Mouse (Mus musculus): ENCODE measurements around the gene Smco2. TPM values are rescaled to one million over a fixed set of nuclear protein-coding genes. Genes with fewer than 3 reads are reported as not detected.

The Smco2 gene
- polyA plus RNA-seq, 1 experiment, result not detected

GRCm38 (mm10) chr6:146917396-146917795 is 67.5 kb downstream of the Smco2 start:
- 97% methylated on average over 3 of the region's 3 CpGs for WGBS
- no peaks in the 10 kb centered on the region; the same call in 1 of the 2 replicates for H3K4me1 ChIP-seq (replicated peaks; ENCODE audit: control insufficient read depth, insufficient read depth, low read length)
- no peaks in the 10 kb centered on the region for H3K27me3 ChIP-seq (ENCODE audit: control insufficient read depth, insufficient read depth, low read length)
- H3K36me3 ChIP-seq (ENCODE audit: control insufficient read depth, insufficient read depth, low read length), result no peaks in the 10 kb centered on the region
- no peak overlapping the region for H3K4me3 ChIP-seq (ENCODE audit: control insufficient read depth, insufficient read depth, low read length)
- no peak for TF ChIP-seq POLR2A (IDR thresholded peaks at IDR 0.05; ENCODE audit: control insufficient read depth, extremely low read depth, insufficient read depth, low read length, poor library complexity)
- no peak for TF ChIP-seq CTCF (IDR thresholded peaks at IDR 0.05; ENCODE audit: borderline replicate concordance, control insufficient read depth, extremely low read depth, insufficient read depth, low read length, poor library complexity)
- DNase-seq, result no peak
- H3K27ac ChIP-seq (ENCODE audit: control insufficient read depth, insufficient read depth, low read length), result no peak overlapping the region

DNA sequence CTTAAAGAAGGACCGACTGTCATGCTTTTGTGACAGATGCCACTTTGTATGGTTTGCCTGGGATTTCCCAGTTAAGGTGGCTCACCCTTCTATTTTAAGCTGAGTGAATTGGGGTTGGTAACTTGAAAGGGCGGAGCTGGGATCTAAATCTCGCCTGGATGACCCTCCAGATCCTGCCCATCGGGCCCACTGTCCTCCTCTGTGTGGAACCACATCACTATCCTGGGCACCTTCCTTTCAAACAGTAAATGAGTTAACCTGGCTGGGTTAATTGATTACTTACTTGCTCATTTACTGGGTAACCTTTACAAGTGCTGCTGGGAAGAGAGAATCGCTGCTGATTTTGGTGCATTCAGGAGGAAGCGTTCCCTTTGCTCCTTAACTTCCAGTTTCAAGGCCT is 68.4 kb downstream of the Smco2 start:
- Histone ChIP-seq H3K27me3 (ENCODE audit: control insufficient read depth, insufficient read depth, low read length) (no peaks in the 10 kb centered on the region), H3K36me3 (ENCODE audit: control insufficient read depth, insufficient read depth, low read length) (no peaks in the 10 kb centered on the region), H3K27ac (ENCODE audit: control insufficient read depth, insufficient read depth, low read length) (no peak overlapping the region), H3K4me3 (ENCODE audit: control insufficient read depth, insufficient read depth, low read length) (no peak overlapping the region), H3K4me1 (replicated peaks; ENCODE audit: control insufficient read depth, insufficient read depth, low read length) (no peaks in the 10 kb centered on the region)
- no peak for TF ChIP-seq CTCF (IDR thresholded peaks at IDR 0.05; ENCODE audit: borderline replicate concordance, control insufficient read depth, extremely low read depth, insufficient read depth, low read length, poor library complexity)
- no peak for TF ChIP-seq POLR2A (IDR thresholded peaks at IDR 0.05; ENCODE audit: control insufficient read depth, extremely low read depth, insufficient read depth, low read length, poor library complexity)
- WGBS, result 94% methylated on average over 6 of the region's 6 CpGs
- no peak for DNase-seq

Other genes starting within 250 kb of the Smco2 start
- gene Med21, start 207.6 kb upstream of the Smco2 start, polyA plus RNA-seq (2012; rRNA removed), result 35.4 and 38.8 TPM in 2 replicates
- 8.4 and 9.6 TPM in 2 replicates for gene Tm7sf3, start 207.3 kb upstream of the Smco2 start, polyA plus RNA-seq (2012; rRNA removed)
- gene Stk38l, start 125.1 kb upstream of the Smco2 start, polyA plus RNA-seq (2012; rRNA removed), result 3.5 and 3.8 TPM in 2 replicates
- 5.2 and 6.2 TPM in 2 replicates for gene Arntl2, start 54.0 kb upstream of the Smco2 start, polyA plus RNA-seq (2012; rRNA removed)
- 4.2 and 5.0 TPM in 2 replicates for gene Ppfibp1, start 38.4 kb downstream of the Smco2 start, polyA plus RNA-seq (2012; rRNA removed)
- gene 1700034J05Rik, start 104.3 kb downstream of the Smco2 start, polyA plus RNA-seq (2012; rRNA removed), result not detected in 2 replicates
- 0.09 and 0.16 TPM in 2 replicates for gene Rep15, start 182.5 kb downstream of the Smco2 start, polyA plus RNA-seq (2012; rRNA removed)
- 8.4 and 9.4 TPM in 2 replicates for gene Mrps35, start 192.7 kb downstream of the Smco2 start, polyA plus RNA-seq (2012; rRNA removed)
- 2.8 and 2.9 TPM in 2 replicates for gene Mansc4, start 236.9 kb downstream of the Smco2 start, polyA plus RNA-seq (2012; rRNA removed)
- 27.2 and 33.8 TPM in 2 replicates for gene Klhl42, start 241.3 kb downstream of the Smco2 start, polyA plus RNA-seq (2012; rRNA removed)

Data from thymus, adult 2 months (tissue).